Mouse (Mus musculus) lung, postnatal 0 days (tissue): ENCODE data around the gene Rerg.

Experiments used
- CTCF ChIP-seq: IDR thresholded peaks from 2 replicates; pipeline ENCODE4 v1.5.1; 2016; ENCODE audit warnings: antibody characterized with exemption, mild to moderate bottlenecking
- EP300 ChIP-seq: IDR thresholded peaks from 2 replicates; pipeline ENCODE4 v1.6.1; 2016; ENCODE audit warnings: antibody characterized with exemption, mild to moderate bottlenecking, control low read depth

DNA sequence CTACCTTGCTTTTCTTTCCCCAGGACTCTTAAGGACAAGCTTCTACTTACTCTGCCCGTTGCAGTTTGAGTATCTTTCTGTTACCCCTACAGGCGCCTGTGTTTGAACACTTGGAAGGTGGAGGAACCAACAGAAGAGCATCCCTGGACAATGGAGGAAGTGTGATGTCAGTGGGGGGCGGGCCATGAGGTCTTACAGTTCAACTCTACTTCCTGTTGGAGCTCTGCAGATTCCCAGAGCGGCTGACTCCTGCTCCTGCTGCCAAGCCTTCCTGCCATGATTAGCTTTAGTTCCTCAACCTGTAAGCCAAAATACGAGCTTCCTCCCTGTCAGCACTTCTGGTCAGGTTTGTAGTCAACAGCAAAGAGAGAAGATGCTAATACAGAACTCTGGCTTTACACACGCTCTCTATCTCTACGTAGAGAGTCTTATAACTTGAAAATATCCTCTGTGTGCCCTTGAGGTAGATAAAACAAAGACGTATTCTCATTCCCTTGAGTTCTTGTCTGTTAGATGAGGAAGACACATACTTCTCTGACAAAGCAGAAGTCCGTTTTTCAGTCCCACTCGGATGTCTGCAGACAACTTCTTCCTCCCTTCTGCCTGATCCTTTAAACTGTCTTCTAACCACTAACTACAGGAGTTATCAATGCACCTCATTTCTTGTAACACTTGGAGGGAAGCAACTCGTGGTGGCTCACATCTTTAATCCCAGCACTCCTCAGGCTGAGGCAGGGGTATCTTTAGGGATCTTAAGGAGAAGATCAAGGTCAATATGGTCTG is 13.7 kb downstream of the Rerg start:
- TF ChIP-seq CTCF = no peak
- TF ChIP-seq EP300 = no peak
